Mouse (Mus musculus): ENCODE measurements at regions not wholly inside any gene's neighbourhood (a gene's known extent, or its start where the extent isn't known, plus 50 kb on each side); places are given as distances from the start of the nearest gene placed in this dataset. TPM values are rescaled to one million over a fixed set of nuclear protein-coding genes. Genes with fewer than 3 reads are reported as not detected.

- WGBS: 3% methylated on average over 1 of the region's 1 CpGs
- H3K9ac ChIP-seq: no peak overlapping the region
- ATAC-seq (ENCODE audit: insufficient number of reproducible peaks, low FRiP score, low TSS enrichment, low read depth): peak; percentile 78; the same call in 1 of the 2 replicates
- no peaks in the 10 kb centered on the region; the same call in 1 of the 2 replicates for H3K4me1 ChIP-seq
- no peaks in the 10 kb centered on the region for H3K27me3 ChIP-seq
- H3K9me3 ChIP-seq (replicated peaks): no peaks in the 10 kb centered on the region
- no peak overlapping the region for H3K27ac ChIP-seq (replicated peaks)
- no peaks in the 10 kb centered on the region for H3K36me3 ChIP-seq
- no peak overlapping the region for H3K4me3 ChIP-seq (replicated peaks)
- no peak overlapping the region for H3K4me2 ChIP-seq (replicated peaks)
These were observed 64.0 kb upstream of the Adgra3 start for GRCm38 (mm10) chr5:50122829-50123241.

GRCm38 (mm10) chr5:50119860-50120259 is 61.1 kb upstream of the Adgra3 start:
- Histone ChIP-seq H3K27ac (replicated peaks) (no peak overlapping the region), H3K4me3 (replicated peaks) (no peak overlapping the region), H3K27me3 (no peaks in the 10 kb centered on the region), H3K9me3 (replicated peaks) (no peaks in the 10 kb centered on the region), H3K4me1 (no peaks in the 10 kb centered on the region; the same call in 1 of the 2 replicates), H3K9ac (no peak overlapping the region), H3K4me2 (replicated peaks) (no peak overlapping the region), H3K36me3 (no peaks in the 10 kb centered on the region)
- 74% methylated on average over 1 of the region's 1 CpGs for WGBS
- ATAC-seq (ENCODE audit: insufficient number of reproducible peaks, low FRiP score, low TSS enrichment, low read depth): no peak

Small RNA genes in the stretch of these regions (microRNA-seq; reads per million reads assigned to microRNA genes)
- gene Mir8117 (ENCODE audit: borderline number of aligned reads): not detected
